19 mouse cellular contexts compared by ENCODE assay signal in genomic region chr14:20599542-20599941, GRCm38 (mm10). TPM values are rescaled to one million over a fixed set of nuclear protein-coding genes. Genes with fewer than 3 reads are reported as not detected.
DNase-seq lines count a peak whose midpoint lies in the region; ATAC-seq and TF ChIP-seq lines count a peak whose summit lies in the region.
"Had no signal": no experiment of that assay in that cellular context is flagged by ENCODE, and none has a peak within 500 bp of the region (broad histone marks: within the 10 kb centered on the region; RNA-seq: fewer than 3 reads in every experiment).

No protein-coding gene starts in this region.

- H3K4me2 ChIP-seq in heart, embryonic 13.5 days: peak overlapping the region; percentile 16; the same call in 1 of the 2 replicates
- H3K4me2 ChIP-seq in stomach, embryonic 15.5 days: no peak overlapping the region
- H3K4me2 ChIP-seq in stomach, postnatal 0 days (replicated peaks; ENCODE audit: low read depth): no peak overlapping the region
- no peak overlapping the region for H3K4me2 ChIP-seq in liver, embryonic 11.5 days
- no peak overlapping the region for H3K4me2 ChIP-seq in midbrain, embryonic 11.5 days
- H3K4me2 ChIP-seq: hindbrain, embryonic 14.5 days; neural tube, embryonic 13.5 days had no signal

- no peak for TF ChIP-seq CTCF in stomach, postnatal 0 days (IDR thresholded peaks at IDR 0.05; ENCODE audit: low read depth)

- H3K9ac ChIP-seq in heart, embryonic 13.5 days: no peak overlapping the region
- H3K9ac ChIP-seq in stomach, embryonic 15.5 days: no peak overlapping the region
- no peak overlapping the region for H3K9ac ChIP-seq in stomach, postnatal 0 days (ENCODE audit: low read length)
- no peak overlapping the region for H3K9ac ChIP-seq in liver, embryonic 11.5 days (ENCODE audit: low read depth, low read length)
- H3K9ac ChIP-seq in midbrain, embryonic 11.5 days (ENCODE audit: low read length): no peak overlapping the region
- H3K9ac ChIP-seq: hindbrain, embryonic 14.5 days; neural tube, embryonic 13.5 days had no signal

- TF ChIP-seq EP300 in stomach, postnatal 0 days (optimal IDR thresholded peaks at IDR 0.05): no peak

- WGBS in heart, embryonic 13.5 days: 21% methylated on average over 2 of the region's 2 CpGs
- 78% methylated on average over 2 of the region's 2 CpGs for WGBS in stomach, embryonic 15.5 days
- 76% methylated on average over 2 of the region's 2 CpGs for WGBS in stomach, postnatal 0 days
- 23% methylated on average over 2 of the region's 2 CpGs for whole genome bisulfite sequencing in liver, embryonic 11.5 days
- 85% methylated on average over 2 of the region's 2 CpGs for WGBS in midbrain, embryonic 11.5 days

- DNase-seq in heart, postnatal 14 days: no peak
- DNase-seq in stomach, postnatal 0 days (ENCODE audit: low spot score): no peak
- DNase-seq in liver, embryonic 11.5 days (ENCODE audit: low spot score): no peak
- DNase-seq in midbrain, embryonic 11.5 days (ENCODE audit: low spot score, missing footprints): no peak
- no peak for DNase-seq in thymus, postnatal 14 days
- no peak for DNase-seq in cerebellum, postnatal 10 days
- DNase-seq: adrenal gland, adult 8-10 months; cerebellum, adult 8-10 months; gastrocnemius, postnatal 14 days; kidney, adult 18-20 months; thymus, adult 2 months had no signal

- H3K27me3 ChIP-seq in heart, embryonic 13.5 days (replicated peaks): no peaks in the 10 kb centered on the region
- no peaks in the 10 kb centered on the region for H3K27me3 ChIP-seq in stomach, embryonic 15.5 days (replicated peaks)
- H3K27me3 ChIP-seq in stomach, postnatal 0 days (ENCODE audit: control insufficient read depth, insufficient read depth, low read length): no peaks in the 10 kb centered on the region
- H3K27me3 ChIP-seq in liver, embryonic 11.5 days (replicated peaks; ENCODE audit: control insufficient read depth, insufficient read depth, low read length): no peaks in the 10 kb centered on the region
- H3K27me3 ChIP-seq in midbrain, embryonic 11.5 days (ENCODE audit: control insufficient read depth, insufficient read depth, low read length): no peaks in the 10 kb centered on the region
- H3K27me3 ChIP-seq: megakaryocyte, embryonic 14.5 days; neural tube, embryonic 13.5 days had no signal

- H3K36me3 ChIP-seq in heart, embryonic 13.5 days: peaks cover 7% of the 10 kb centered on the region
- H3K36me3 ChIP-seq in stomach, embryonic 15.5 days: no peaks in the 10 kb centered on the region
- H3K36me3 ChIP-seq in stomach, postnatal 0 days (ENCODE audit: control insufficient read depth, insufficient read depth, low read length): no peaks in the 10 kb centered on the region
- H3K36me3 ChIP-seq in liver, embryonic 11.5 days (ENCODE audit: control insufficient read depth, insufficient read depth, low read length): no peaks in the 10 kb centered on the region
- H3K36me3 ChIP-seq in midbrain, embryonic 11.5 days (ENCODE audit: control insufficient read depth, insufficient read depth, low read length): no peaks in the 10 kb centered on the region

- H3K27ac ChIP-seq in heart, embryonic 13.5 days (replicated peaks): peak overlapping the region; percentile 51; the same call in 1 of the 2 replicates
- no peak overlapping the region for H3K27ac ChIP-seq in stomach, embryonic 15.5 days
- no peak overlapping the region for H3K27ac ChIP-seq in stomach, postnatal 0 days (replicated peaks)
- peak overlapping the region; percentile 75; the same call in 1 of the 2 replicates for H3K27ac ChIP-seq in liver, embryonic 11.5 days (ENCODE audit: low read depth, low read length)
- no peak overlapping the region for H3K27ac ChIP-seq in midbrain, embryonic 11.5 days (ENCODE audit: low read depth, low read length)
- H3K27ac ChIP-seq: hindbrain, embryonic 14.5 days; neural tube, embryonic 13.5 days had no signal

- H3K9me3 ChIP-seq in heart, embryonic 13.5 days: no peaks in the 10 kb centered on the region
- H3K9me3 ChIP-seq in stomach, embryonic 15.5 days: no peaks in the 10 kb centered on the region
- H3K9me3 ChIP-seq in stomach, postnatal 0 days (ENCODE audit: control insufficient read depth, low read length): no peaks in the 10 kb centered on the region
- H3K9me3 ChIP-seq in liver, embryonic 11.5 days (ENCODE audit: control insufficient read depth, low read length): no peaks in the 10 kb centered on the region
- no peaks in the 10 kb centered on the region for H3K9me3 ChIP-seq in midbrain, embryonic 11.5 days (ENCODE audit: control insufficient read depth, low read length)
- H3K9me3 ChIP-seq: megakaryocyte, embryonic 14.5 days; neural tube, embryonic 13.5 days had no signal

- H3K4me3 ChIP-seq in heart, embryonic 13.5 days: no peak overlapping the region
- H3K4me3 ChIP-seq in stomach, embryonic 15.5 days (replicated peaks): no peak overlapping the region
- no peak overlapping the region for H3K4me3 ChIP-seq in stomach, postnatal 0 days (ENCODE audit: low read depth, low read length)
- no peak overlapping the region for H3K4me3 ChIP-seq in liver, embryonic 11.5 days (ENCODE audit: low read depth, low read length)
- no peak overlapping the region for H3K4me3 ChIP-seq in midbrain, embryonic 11.5 days (ENCODE audit: low read depth, low read length)
- H3K4me3 ChIP-seq: erythroblast, embryonic 14.5 days; megakaryocyte, embryonic 14.5 days; neural tube, embryonic 13.5 days had no signal

- intact Hi-C loops in heart, postnatal 14 days (cut with DNase I): no loop called here

- ATAC-seq in heart, embryonic 13.5 days (ENCODE audit: extremely low read depth, insufficient number of reproducible peaks, low FRiP score, low TSS enrichment): no peak
- peak; percentile 79 for ATAC-seq in stomach, embryonic 15.5 days (ENCODE audit: insufficient read depth, low FRiP score, low read depth)
- no peak for ATAC-seq in stomach, postnatal 0 days (ENCODE audit: low FRiP score, low TSS enrichment)
- peak; percentile 97 for ATAC-seq in liver, embryonic 11.5 days (replicated peaks; ENCODE audit: low FRiP score)
- ATAC-seq in midbrain, embryonic 11.5 days (ENCODE audit: low FRiP score): no peak
- ATAC-seq: forebrain, embryonic 16.5 days had no signal

- peaks cover 42% of the 10 kb centered on the region for H3K4me1 ChIP-seq in heart, embryonic 13.5 days
- H3K4me1 ChIP-seq in stomach, embryonic 15.5 days: no peaks in the 10 kb centered on the region
- H3K4me1 ChIP-seq in stomach, postnatal 0 days (replicated peaks; ENCODE audit: control insufficient read depth, insufficient read depth): no peaks in the 10 kb centered on the region
- peaks cover 17% of the 10 kb centered on the region for H3K4me1 ChIP-seq in liver, embryonic 11.5 days (replicated peaks; ENCODE audit: control insufficient read depth, insufficient read depth, low read length)
- H3K4me1 ChIP-seq in midbrain, embryonic 11.5 days (ENCODE audit: control insufficient read depth, insufficient read depth, low read length): peaks cover 6% of the 10 kb centered on the region

RNA-seq across cellular contexts. Expression of gene Usp54, which starts 41.3 kb away (rescaled TPM):
- polyA plus RNA-seq in heart, embryonic 13.5 days (2015; fragmentation: Nextera tagmentation; extraction: Ambion mirVana): 3.9 and 5.5 TPM in 2 replicates
- 10 to 100 TPM; 12.6 to 16.6 TPM for total RNA-seq in heart, postnatal 14 days (2021)
- 5.5 and 6.3 TPM in 2 replicates for polyA plus RNA-seq in stomach, embryonic 15.5 days (2015; fragmentation: Nextera tagmentation; extraction: Ambion mirVana)
- polyA plus RNA-seq in stomach, postnatal 0 days (2015; fragmentation: Nextera tagmentation; extraction: Ambion mirVana): 3.3 and 3.4 TPM in 2 replicates
- 5.8 and 6.0 TPM in 2 replicates for polyA plus RNA-seq in liver, embryonic 11.5 days (2014; fragmentation: Nextera tagmentation; extraction: Ambion mirVana)
- 14.2 and 14.3 TPM in 2 replicates for polyA plus RNA-seq in midbrain, embryonic 11.5 days (2014; fragmentation: Nextera tagmentation; extraction: Ambion mirVana)

RNA-seq across cellular contexts. Expression of gene Ppp3cb, which starts 53.2 kb away (rescaled TPM):
- 29.3 and 33.0 TPM in 2 replicates for polyA plus RNA-seq in heart, embryonic 13.5 days (2015; fragmentation: Nextera tagmentation; extraction: Ambion mirVana)
- 10 to 100 TPM; 64.2 to 64.6 TPM for total RNA-seq in heart, postnatal 14 days (2021)
- polyA plus RNA-seq in stomach, embryonic 15.5 days (2015; fragmentation: Nextera tagmentation; extraction: Ambion mirVana): 39.9 and 42.4 TPM in 2 replicates
- polyA plus RNA-seq in stomach, postnatal 0 days (2015; fragmentation: Nextera tagmentation; extraction: Ambion mirVana): 21.2 and 22.7 TPM in 2 replicates
- 41.9 and 42.0 TPM in 2 replicates for polyA plus RNA-seq in liver, embryonic 11.5 days (2014; fragmentation: Nextera tagmentation; extraction: Ambion mirVana)
- 58.4 and 66.2 TPM in 2 replicates for polyA plus RNA-seq in midbrain, embryonic 11.5 days (2014; fragmentation: Nextera tagmentation; extraction: Ambion mirVana)

RNA-seq across cellular contexts. Expression of gene Myoz1, which starts 56.8 kb away (rescaled TPM):
- polyA plus RNA-seq in heart, embryonic 13.5 days (2015; fragmentation: Nextera tagmentation; extraction: Ambion mirVana): 14.3 and 19.2 TPM in 2 replicates
- 1 to 10 TPM in 1 of 2 experiments, under 1 TPM in 1; 0.88 to 1.7 TPM for total RNA-seq in heart, postnatal 14 days (2021)
- 0.23 and 0.77 TPM in 2 replicates for polyA plus RNA-seq in stomach, embryonic 15.5 days (2015; fragmentation: Nextera tagmentation; extraction: Ambion mirVana)
- polyA plus RNA-seq in stomach, postnatal 0 days (2015; fragmentation: Nextera tagmentation; extraction: Ambion mirVana): 0.10 TPM in 1 of 2 replicates, not detected in the other
- 0.23 and 0.95 TPM in 2 replicates for polyA plus RNA-seq in liver, embryonic 11.5 days (2014; fragmentation: Nextera tagmentation; extraction: Ambion mirVana)
- 0.26 TPM in 1 of 2 replicates, not detected in the other for polyA plus RNA-seq in midbrain, embryonic 11.5 days (2014; fragmentation: Nextera tagmentation; extraction: Ambion mirVana)
- total RNA-seq: left cerebral cortex, adult 18-20 months had no signal
- polyA plus RNA-seq: erythroblast, embryonic 14.5 days; forebrain, embryonic 16.5 days; hindbrain, embryonic 14.5 days; neural tube, embryonic 13.5 days had no signal

Comparison
In these comparisons a context has a peak if more than half of its experiments do, and no peak if none do; other contexts are left out.
1. ATAC-seq: peak in stomach, embryonic 15.5 days (single experiment) and liver, embryonic 11.5 days (single experiment); none in heart, embryonic 13.5 days (single experiment), stomach, postnatal 0 days (single experiment) and midbrain, embryonic 11.5 days (single experiment).
2. H3K27ac ChIP-seq: peak in heart, embryonic 13.5 days (single experiment) and liver, embryonic 11.5 days (single experiment); none in stomach, embryonic 15.5 days (single experiment), stomach, postnatal 0 days (single experiment) and midbrain, embryonic 11.5 days (single experiment).